Mouse (Mus musculus) embryonic facial prominence, embryonic 12.5 days (tissue): ENCODE results near the gene Fam133b. TPM values are rescaled to one million over a fixed set of nuclear protein-coding genes. Genes with fewer than 3 reads are reported as not detected.
A peak's percentile ranks its signal among the peaks of the same experiment; 100 is the strongest.
"Not testable (repeated sequence)": the region's sequence is repeated elsewhere in the genome, so short reads cannot be mapped to it uniquely, and the experiment has no call there.

ENCODE experiments used
- ATAC-seq: fragments of 200-750 bp; cut with Nextera tagmentation; 2 replicates; pipeline ENCODE4 v1.8.0; 2017; ENCODE audit not compliant: insufficient number of reproducible peaks, insufficient read depth, low FRiP score, low TSS enrichment
- H3K27ac ChIP-seq: fragments of 300-500 bp; sonication (generic); 2 replicates; pipeline ENCODE4 v1.5.1; 2016; ENCODE audit warnings: mild to moderate bottlenecking
- H3K27me3 ChIP-seq: fragments of 300-500 bp; sonication (generic); 2 replicates; pipeline ENCODE4 v1.6.1; 2016; ENCODE audit warnings: mild to moderate bottlenecking, moderate library complexity
- H3K36me3 ChIP-seq: fragments of 300-500 bp; sonication (generic); 2 replicates; pipeline ENCODE4 v1.6.1; 2016; ENCODE audit warnings: mild to moderate bottlenecking
- H3K4me1 ChIP-seq: fragments of 300-500 bp; sonication (generic); 2 replicates; pipeline ENCODE4 v1.6.1; 2016
- H3K4me2 ChIP-seq: fragments of 300-500 bp; sonication (generic); replicated peaks from 2 replicates; pipeline ENCODE4 v1.6.1; 2016; ENCODE audit warnings: mild to moderate bottlenecking, moderate library complexity
- H3K4me3 ChIP-seq: fragments of 300-500 bp; sonication (generic); 2 replicates; pipeline ENCODE4 v1.5.1; 2016; ENCODE audit warnings: mild to moderate bottlenecking
- H3K9ac ChIP-seq: fragments of 300-500 bp; sonication (generic); 2 replicates; pipeline ENCODE4 v1.6.1; 2016; ENCODE audit warnings: mild to moderate bottlenecking, moderate library complexity
- H3K9me3 ChIP-seq: fragments of 300-500 bp; sonication (generic); 2 replicates; pipeline ENCODE4 v1.6.1; 2016; ENCODE audit warnings: mild to moderate bottlenecking, moderate library complexity
- WGBS: fragments of 180-500 bp; shearing (Covaris S2); methylation state at CpG from one replicate; pipeline ENCODE4 v1.1.7; 2016; 5-methylcytosine and 5-hydroxymethylcytosine counted together
- polyA plus RNA-seq: library from polyadenylated mRNA; unstranded; fragments of >200 nt; fragmentation: Nextera tagmentation; extraction: Ambion mirVana; gene quantifications from 2 replicates; pipeline ENCODE4 v1.2.1, GENCODE M21; 2016

Fam133b gene
- polyA plus RNA-seq, 1 experiment from 2014 or later = 39.4 TPM

GRCm38 (mm10) chr5:3527041-3527691, 16.5 kb upstream of the Fam133b start:
- no peaks in the 10 kb centered on the region for H3K27me3 ChIP-seq
- 31% methylated on average over 5 of the region's 5 CpGs for WGBS
- no peak overlapping the region for H3K9ac ChIP-seq
- peak; percentile 61; the same call in 1 of the 2 replicates for ATAC-seq
- H3K4me1 ChIP-seq = no peaks in the 10 kb centered on the region
- H3K36me3 ChIP-seq = no peaks in the 10 kb centered on the region
- no peak overlapping the region for H3K4me3 ChIP-seq
- no peaks in the 10 kb centered on the region for H3K9me3 ChIP-seq
- H3K27ac ChIP-seq = no peak overlapping the region
- no peak overlapping the region for H3K4me2 ChIP-seq

- no peaks in the 10 kb centered on the region for H3K4me1 ChIP-seq
- WGBS = 66% methylated on average over 10 of the region's 10 CpGs
- no peaks in the 10 kb centered on the region for H3K9me3 ChIP-seq
- no peak for ATAC-seq
- H3K9ac ChIP-seq = no peak overlapping the region
- no peak overlapping the region for H3K4me3 ChIP-seq
- no peaks in the 10 kb centered on the region for H3K27me3 ChIP-seq
- H3K27ac ChIP-seq = no peak overlapping the region
- no peak overlapping the region for H3K4me2 ChIP-seq
- no peaks in the 10 kb centered on the region for H3K36me3 ChIP-seq
These were observed 13.9 kb upstream of the Fam133b start for GRCm38 (mm10) chr5:3529585-3530189.

- H3K27ac ChIP-seq, H3K4me2 ChIP-seq, ATAC-seq, H3K4me3 ChIP-seq, H3K9ac ChIP-seq, H3K9me3 ChIP-seq, H3K27me3 ChIP-seq, H3K4me1 ChIP-seq, H3K36me3 ChIP-seq: not testable (repeated sequence)
These were observed 11.6 kb upstream of the Fam133b start for GRCm38 (mm10) chr5:3532048-3532447.

GRCm38 (mm10) chr5:3536592-3537212, 6.9 kb upstream of the Fam133b start:
- Histone ChIP-seq H3K36me3 (no peaks in the 10 kb centered on the region), H3K9me3 (no peaks in the 10 kb centered on the region), H3K4me3 (no peak overlapping the region), H3K9ac (no peak overlapping the region), H3K4me2 (no peak overlapping the region), H3K27ac (no peak overlapping the region), H3K27me3 (no peaks in the 10 kb centered on the region), H3K4me1 (no peaks in the 10 kb centered on the region)
- no peak for ATAC-seq
- 67% methylated on average over 3 of the region's 3 CpGs for WGBS

GRCm38 (mm10) chr5:3538505-3539472, 4.8 kb upstream of the Fam133b start:
- no peak for ATAC-seq
- Histone ChIP-seq H3K27me3 (no peaks in the 10 kb centered on the region), H3K36me3 (no peaks in the 10 kb centered on the region), H3K9me3 (no peaks in the 10 kb centered on the region), H3K27ac (no peak overlapping the region), H3K4me1 (no peaks in the 10 kb centered on the region), H3K4me2 (no peak overlapping the region), H3K4me3 (no peak overlapping the region), H3K9ac (no peak overlapping the region)
- 43% methylated on average over 11 of the region's 11 CpGs for WGBS

- H3K9me3 ChIP-seq = no peaks in the 10 kb centered on the region
- 73% methylated on average over 6 of the region's 6 CpGs for WGBS
- ATAC-seq = no peak
- H3K36me3 ChIP-seq = peaks cover 2% of the 10 kb centered on the region; the same call in 1 of the 2 replicates
- H3K4me2 ChIP-seq = no peak overlapping the region
- H3K4me3 ChIP-seq = no peak overlapping the region
- peaks cover 13% of the 10 kb centered on the region for H3K4me1 ChIP-seq
- no peak overlapping the region for H3K9ac ChIP-seq
- no peak overlapping the region for H3K27ac ChIP-seq
- H3K27me3 ChIP-seq = no peaks in the 10 kb centered on the region
These were observed 1.8 kb upstream of the Fam133b start for GRCm38 (mm10) chr5:3541871-3542270.

GRCm38 (mm10) chr5:3544480-3544769, 792 bp downstream of the Fam133b start:
- no peak for ATAC-seq
- H3K27ac ChIP-seq = no peak overlapping the region
- WGBS = 10% methylated on average over 7 of the region's 7 CpGs

GRCm38 (mm10) chr5:3546226-3546625, 2.6 kb downstream of the Fam133b start:
- Histone ChIP-seq H3K9me3 (no peaks in the 10 kb centered on the region), H3K4me2 (no peak overlapping the region), H3K4me1 (peaks cover 13% of the 10 kb centered on the region), H3K4me3 (no peak overlapping the region), H3K27me3 (no peaks in the 10 kb centered on the region), H3K36me3 (peaks cover 6% of the 10 kb centered on the region; the same call in 1 of the 2 replicates), H3K9ac (no peak overlapping the region), H3K27ac (no peak overlapping the region)
- 88% methylated on average over 1 of the region's 1 CpGs for WGBS
- ATAC-seq = no peak

More at GRCm38 (mm10) chr5:3544480-3544769, 792 bp downstream of the Fam133b start:
- H3K36me3 ChIP-seq = peaks cover 6% of the 10 kb centered on the region; the same call in 1 of the 2 replicates
- peak overlapping the region; percentile 89 for H3K4me3 ChIP-seq
- peak overlapping the region; percentile 60 for H3K4me2 ChIP-seq
- peak overlapping the region; percentile 90 for H3K9ac ChIP-seq
- H3K9me3 ChIP-seq = no peaks in the 10 kb centered on the region
- H3K27me3 ChIP-seq = no peaks in the 10 kb centered on the region
- H3K4me1 ChIP-seq = peaks cover 13% of the 10 kb centered on the region

- Histone ChIP-seq H3K36me3 (peaks cover 23% of the 10 kb centered on the region), H3K9ac (no peak overlapping the region), H3K9me3 (no peaks in the 10 kb centered on the region), H3K27ac (no peak overlapping the region), H3K27me3 (no peaks in the 10 kb centered on the region), H3K4me2 (no peak overlapping the region), H3K4me3 (no peak overlapping the region), H3K4me1 (no peaks in the 10 kb centered on the region)
- 93% methylated on average over 1 of the region's 1 CpGs for WGBS
- ATAC-seq = no peak
These were observed 7.8 kb downstream of the Fam133b start for GRCm38 (mm10) chr5:3551481-3551880.

- Histone ChIP-seq H3K9me3 (no peaks in the 10 kb centered on the region), H3K27me3 (no peaks in the 10 kb centered on the region), H3K4me1 (no peaks in the 10 kb centered on the region), H3K4me3 (no peak overlapping the region), H3K27ac (no peak overlapping the region), H3K4me2 (no peak overlapping the region), H3K9ac (no peak overlapping the region), H3K36me3 (peaks cover 33% of the 10 kb centered on the region)
- ATAC-seq = no peak
- whole genome bisulfite sequencing = 90% methylated on average over 2 of the region's 2 CpGs
These were observed 10.6 kb downstream of the Fam133b start for GRCm38 (mm10) chr5:3554198-3554597.

GRCm38 (mm10) chr5:3571266-3571665, 27.6 kb downstream of the Fam133b start, which contains the start of gene 1700109H08Rik:
TSS of gene 1700109H08Rik (plus strand) at chr5:3571566.
- Histone ChIP-seq H3K27ac (no peak within 1 kb of the TSS), H3K36me3 (peaks cover 89% of the 10 kb centered on the region), H3K4me1 (no peaks in the 10 kb centered on the region), H3K9me3 (no peaks in the 10 kb centered on the region), H3K4me2 (no peak within 1 kb of the TSS), H3K9ac (no peak within 1 kb of the TSS), H3K27me3 (no peaks in the 10 kb centered on the region), H3K4me3 (no peak within 1 kb of the TSS)
- 96% methylated on average over 4 of the region's 4 CpGs for WGBS
- ATAC-seq = no peak
